Mouse (Mus musculus) gastrocnemius, postnatal 4 days (tissue): ENCODE data around the gene Cops3. TPM values are rescaled to one million over a fixed set of nuclear protein-coding genes. Genes with fewer than 3 reads are reported as not detected.

Experiments used
- DNase-seq, 2 experiments: peaks; one replicate each; pipeline ENCODE4 v3.0.0; 2021 to 2022; ENCODE audit warnings: low spot score in 2 of 2, mixed read lengths in 2 of 2
- total RNA-seq, 2 experiments: library from RNA; stranded (reverse); gene quantifications; 2 replicates each; pipeline ENCODE4 v1.2.3; 2021

Gene Cops3
- total RNA-seq, 2 experiments from 2014 or later = 84.8 to 86.3 TPM

DNA sequence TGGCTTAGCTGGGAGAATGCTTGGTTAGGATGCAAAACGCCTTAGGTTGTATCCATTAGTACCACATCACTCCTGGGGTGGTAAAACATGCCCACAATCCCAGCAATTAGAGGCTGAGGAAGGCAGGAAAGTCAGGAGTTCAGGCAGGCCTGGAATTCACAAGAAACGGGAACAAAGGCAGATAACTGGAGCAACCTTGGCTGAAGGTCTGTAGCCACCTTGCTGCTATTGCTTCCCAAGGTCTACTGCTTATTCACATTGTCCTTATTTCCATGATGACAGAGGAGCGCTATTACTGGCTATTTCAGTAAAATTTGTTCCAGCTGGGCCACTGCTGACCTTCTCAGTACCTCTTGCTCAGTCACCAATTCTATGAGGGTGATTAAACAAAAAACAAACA lies 26.4 kb downstream of the Cops3 start:
- no peak for DNase-seq

- DNase-seq = no peak
Observed at GRCm38 (mm10) chr11:59811211-59811610, 28.4 kb downstream of the Cops3 start.

DNA sequence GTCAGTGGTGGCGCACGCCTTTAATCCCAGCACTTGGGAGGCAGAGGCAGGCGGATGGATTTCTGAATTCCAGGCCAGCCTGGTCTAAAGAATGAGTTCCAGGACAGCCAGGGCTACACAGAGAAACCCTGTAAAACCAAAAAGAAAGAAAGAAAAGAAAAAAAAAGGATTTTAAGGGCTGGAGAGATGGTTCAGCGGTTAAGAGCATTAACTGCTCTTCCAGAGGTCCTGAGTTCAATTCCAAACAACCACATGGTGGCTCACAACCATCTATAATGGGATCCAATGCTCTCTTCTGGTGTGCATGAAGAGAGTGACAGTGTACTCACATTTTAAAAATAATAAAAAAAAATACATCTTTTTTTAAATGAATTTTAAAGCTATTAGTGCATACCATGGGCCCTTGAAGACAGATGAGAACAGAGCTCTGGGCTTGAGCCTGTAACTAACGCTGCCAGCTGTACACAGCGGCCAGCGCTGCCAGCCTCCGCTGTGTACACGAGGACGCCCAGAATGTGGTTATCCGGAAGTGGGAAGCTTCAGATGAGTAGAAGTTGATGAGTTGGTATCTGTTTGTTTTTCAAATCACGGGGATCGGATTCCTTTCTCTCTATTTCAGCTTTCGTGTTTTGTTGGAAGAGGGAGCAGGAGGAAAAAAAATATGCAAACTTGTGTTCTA lies 29.0 kb downstream of the Cops3 start:
- no peak for DNase-seq

- DNase-seq = peak; percentile 57 to 85
Observed at GRCm38 (mm10) chr11:59809670-59810474, 29.8 kb downstream of the Cops3 start, which contains the start of gene Flcn. TSS of gene Flcn (minus strand) at chr11:59810016.

DNA sequence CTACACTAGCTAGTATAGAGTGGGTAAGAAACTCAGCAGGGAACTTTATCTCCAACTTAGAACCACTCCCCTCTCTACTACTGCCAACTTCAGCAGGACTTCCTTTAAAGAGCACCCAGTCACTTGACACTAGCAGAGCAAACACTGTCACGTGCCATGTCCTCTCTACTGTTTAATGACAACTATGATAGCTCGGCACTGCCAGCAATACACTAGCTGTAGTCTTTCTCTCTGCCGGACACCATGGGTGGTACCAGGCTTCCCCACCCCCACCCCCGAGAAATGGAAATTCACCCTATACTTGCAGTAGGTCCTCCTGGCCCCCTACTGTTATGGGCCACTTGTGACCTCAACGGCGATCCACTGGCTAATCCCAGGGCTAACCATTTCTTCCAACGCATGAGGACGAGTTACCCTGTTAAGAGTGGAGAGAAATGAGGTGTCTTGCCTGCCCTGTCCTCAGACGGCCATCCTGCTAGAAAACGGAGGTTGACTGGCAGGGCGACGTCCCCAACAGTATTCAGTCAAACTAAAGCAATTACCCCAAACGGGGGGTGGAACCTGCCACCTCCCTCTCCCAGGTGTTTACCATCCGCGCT lies 30.5 kb downstream of the Cops3 start:
- DNase-seq = no peak

DNA sequence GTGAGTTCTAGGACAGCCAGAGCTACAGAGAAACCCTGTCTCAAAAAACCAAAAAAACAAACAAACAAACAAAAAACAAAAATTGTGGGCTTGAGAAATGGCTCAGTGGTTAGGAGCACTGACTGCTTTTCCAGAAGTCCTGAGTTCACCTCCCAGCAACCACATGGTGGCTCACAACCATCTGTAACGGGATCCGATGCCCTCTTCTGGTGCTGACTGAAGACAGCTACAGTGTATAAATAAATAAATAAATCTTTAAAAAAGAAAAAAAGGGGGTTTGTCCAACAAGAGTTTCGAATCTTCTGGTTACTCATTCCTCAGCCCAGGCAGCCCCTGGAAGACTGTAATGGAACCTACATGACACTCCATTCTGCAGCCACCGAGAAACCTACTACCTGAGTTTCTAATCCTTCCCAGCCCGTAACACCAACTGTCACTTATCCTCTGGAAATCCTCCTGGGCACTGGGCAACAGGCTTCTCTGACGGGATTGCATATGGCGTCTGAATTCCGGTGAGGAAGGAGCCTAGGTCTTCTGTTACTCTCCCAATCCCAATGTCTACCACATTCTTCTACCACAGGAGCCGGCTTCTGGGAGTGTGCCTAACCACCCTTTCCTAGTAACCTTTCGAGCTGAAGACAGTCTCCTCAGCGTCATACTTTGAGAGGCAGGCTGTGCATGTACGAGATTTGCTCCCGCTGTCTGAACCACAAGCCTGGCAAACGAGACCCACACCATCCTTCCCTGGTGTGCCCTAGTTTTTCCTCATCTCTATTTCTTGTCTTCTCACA lies 31.3 kb downstream of the Cops3 start:
- no peak for DNase-seq

DNA sequence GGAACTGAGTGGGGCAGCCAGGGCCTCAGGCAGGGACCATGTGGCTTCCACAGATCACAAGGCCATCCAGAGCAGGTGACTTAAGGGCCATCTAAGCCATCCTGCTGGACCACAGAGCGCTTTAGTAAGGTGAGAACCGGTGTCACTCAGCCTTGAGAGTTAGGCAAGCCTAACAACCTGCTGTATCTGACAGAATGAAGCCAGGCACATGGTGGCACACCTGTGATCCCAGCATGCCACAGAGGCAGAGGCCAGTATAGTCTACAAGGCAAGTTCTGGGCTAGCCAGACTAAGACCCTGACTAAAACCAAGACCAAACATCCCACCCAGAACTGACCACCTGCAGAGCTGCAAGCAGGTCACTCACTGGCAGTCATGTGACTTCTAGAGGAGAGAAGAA lies 34.0 kb downstream of the Cops3 start:
- DNase-seq = no peak

DNA sequence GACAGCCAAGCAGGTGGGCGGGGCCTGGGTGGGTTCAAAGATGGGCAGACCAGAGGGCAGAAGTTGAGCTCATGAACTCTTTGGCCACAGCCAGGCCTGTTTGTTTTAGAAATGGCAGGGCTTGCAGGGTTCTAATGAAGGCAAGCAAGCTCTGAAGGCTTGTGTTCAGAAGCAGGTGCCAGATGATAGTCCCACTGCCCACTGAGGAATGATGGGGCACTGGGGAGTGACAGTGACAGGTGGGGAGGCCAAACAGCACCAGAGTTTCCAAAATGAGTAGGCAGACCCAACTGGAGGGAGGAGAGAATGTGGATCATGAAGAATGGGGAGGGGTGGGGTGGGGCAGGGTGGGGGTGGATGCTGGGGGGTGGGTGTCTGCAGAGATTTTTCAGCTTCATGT lies 34.4 kb downstream of the Cops3 start:
- DNase-seq = no peak

GRCm38 (mm10) chr11:59804409-59805110 lies 35.1 kb downstream of the Cops3 start:
- DNase-seq = no peak

GRCm38 (mm10) chr11:59803516-59803915 lies 36.1 kb downstream of the Cops3 start:
- no peak for DNase-seq

GRCm38 (mm10) chr11:59801881-59802280 lies 37.8 kb downstream of the Cops3 start:
- no peak for DNase-seq

GRCm38 (mm10) chr11:59800412-59800811 lies 39.2 kb downstream of the Cops3 start:
- DNase-seq = no peak

- DNase-seq = no peak
Observed at GRCm38 (mm10) chr11:59793390-59793789, 46.2 kb downstream of the Cops3 start.

GRCm38 (mm10) chr11:59789311-59789710 lies 50.3 kb downstream of the Cops3 start:
- no peak for DNase-seq

- DNase-seq = peak; percentile 44 to 65
Observed at GRCm38 (mm10) chr11:59787199-59787781, 52.3 kb downstream of the Cops3 start, which contains the start of gene Pld6. TSS of gene Pld6 (minus strand) at chr11:59787645.

- no peak for DNase-seq
Observed at GRCm38 (mm10) chr11:59786444-59787198, 53.0 kb downstream of the Cops3 start.

GRCm38 (mm10) chr11:59783591-59783990 lies 56.0 kb downstream of the Cops3 start:
- no peak for DNase-seq

GRCm38 (mm10) chr11:59782091-59782590 lies 57.5 kb downstream of the Cops3 start:
- DNase-seq = no peak

DNA sequence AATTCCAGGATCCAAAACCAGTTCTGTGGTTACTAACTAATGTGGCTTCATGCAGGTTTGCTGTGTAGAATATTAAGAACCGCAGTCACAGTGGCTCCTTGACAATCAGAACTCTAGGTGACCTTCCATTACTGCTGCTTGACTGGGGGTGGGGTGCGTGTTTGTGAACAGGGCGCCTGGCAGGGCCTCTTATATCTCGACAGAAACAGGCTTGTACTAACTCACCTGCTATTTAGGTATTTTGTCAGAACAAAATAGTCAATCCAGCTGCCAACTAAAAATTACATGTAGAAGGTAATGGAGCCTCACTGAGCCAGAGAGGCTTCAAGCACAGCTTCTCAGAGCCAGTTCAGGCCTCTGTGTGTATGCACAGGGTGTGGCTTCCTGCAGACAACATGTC lies 59.4 kb downstream of the Cops3 start:
- no peak for DNase-seq
